Mouse (Mus musculus) adipocyte (in vitro differentiated cells): Measurements from ENCODE around the gene Hdac1.

Experiments used
- DNase-seq: peaks from one replicate; pipeline ENCODE4 v3.0.0-alpha.2; 2016; ENCODE audit warnings: low spot score

Hdac1 gene

GRCm38 (mm10) chr4:129510723-129511412, 31.6 kb downstream of the Hdac1 start:
- DNase-seq = no peak

GRCm38 (mm10) chr4:129509650-129510049, 32.9 kb downstream of the Hdac1 start:
- no peak for DNase-seq

DNA sequence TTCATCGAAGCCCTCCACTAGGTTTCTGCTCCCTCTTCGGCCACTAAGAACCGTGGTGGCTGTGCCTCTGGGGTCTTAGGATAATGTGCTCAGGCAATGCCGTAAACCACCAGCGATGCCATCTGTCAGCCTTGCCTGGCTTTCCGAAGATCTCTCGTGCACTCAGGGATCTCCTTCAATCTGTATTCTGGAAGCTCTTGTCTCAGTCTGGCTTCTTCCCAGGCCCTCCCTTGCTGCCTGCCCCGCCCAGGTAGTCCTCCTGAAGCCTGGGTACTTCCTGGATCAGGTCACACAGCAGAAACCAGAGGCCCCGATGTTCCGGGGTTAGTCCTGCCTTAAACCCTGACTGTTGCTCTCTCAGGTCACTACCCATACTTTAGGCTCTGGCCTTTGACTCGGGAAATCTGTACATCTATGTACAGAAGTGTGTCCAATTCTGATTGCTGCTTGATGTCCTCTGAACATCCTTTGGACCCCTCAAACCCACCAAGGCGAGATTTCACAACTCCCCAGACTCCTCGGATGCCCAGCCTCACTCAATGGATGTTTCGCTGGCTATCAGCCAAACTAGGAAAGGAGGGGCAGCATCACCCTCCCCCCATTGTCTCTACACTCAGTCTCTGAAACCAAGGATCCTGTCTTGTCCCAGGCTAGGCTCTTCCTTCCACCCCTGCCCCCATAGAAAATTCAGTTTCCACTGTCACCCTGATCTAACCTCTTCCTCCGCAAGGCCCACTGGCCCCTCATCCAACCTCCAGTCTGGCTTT, 33.5 kb downstream of the Hdac1 start:
- DNase-seq = no peak

GRCm38 (mm10) chr4:129508237-129508515, 34.3 kb downstream of the Hdac1 start:
- DNase-seq = no peak

DNA sequence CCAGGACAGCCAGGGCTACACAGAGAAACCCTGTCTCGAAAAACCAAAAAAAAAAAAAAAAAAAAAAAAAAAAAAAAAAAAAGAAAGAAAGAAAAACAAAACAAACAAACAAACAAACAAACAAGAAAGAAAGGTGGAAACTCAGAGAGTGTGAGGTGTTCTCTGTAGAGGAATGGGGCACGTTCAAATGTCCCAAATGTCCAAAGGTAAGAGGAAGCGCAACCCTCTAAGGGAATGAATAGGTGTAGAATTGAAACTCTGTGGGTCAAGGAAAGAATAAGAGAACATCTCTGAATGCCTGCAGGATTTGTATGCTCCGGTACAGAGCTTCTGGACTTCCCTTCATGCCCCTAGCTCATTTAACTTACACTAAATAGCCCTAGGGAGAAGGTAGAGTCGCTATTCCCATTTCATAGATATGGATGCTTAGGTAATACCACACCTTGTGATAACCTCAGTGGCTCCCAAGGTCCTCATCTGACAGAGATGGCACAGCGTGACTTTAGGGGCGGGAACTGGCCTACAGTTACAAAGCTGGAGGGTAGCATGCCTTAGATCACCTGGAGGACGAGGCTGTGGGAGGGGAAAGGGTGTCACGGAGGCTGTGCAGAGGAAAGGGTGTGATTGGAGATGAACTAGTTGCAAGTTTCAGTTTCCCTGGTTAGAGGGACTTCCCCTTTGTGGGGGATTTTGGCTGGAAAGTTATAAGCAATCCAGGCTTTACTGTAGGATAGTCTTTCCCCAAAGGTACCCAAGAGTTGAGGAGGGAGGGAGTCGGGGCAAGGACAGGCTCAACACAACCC, 34.9 kb downstream of the Hdac1 start:
- DNase-seq = no peak

DNA sequence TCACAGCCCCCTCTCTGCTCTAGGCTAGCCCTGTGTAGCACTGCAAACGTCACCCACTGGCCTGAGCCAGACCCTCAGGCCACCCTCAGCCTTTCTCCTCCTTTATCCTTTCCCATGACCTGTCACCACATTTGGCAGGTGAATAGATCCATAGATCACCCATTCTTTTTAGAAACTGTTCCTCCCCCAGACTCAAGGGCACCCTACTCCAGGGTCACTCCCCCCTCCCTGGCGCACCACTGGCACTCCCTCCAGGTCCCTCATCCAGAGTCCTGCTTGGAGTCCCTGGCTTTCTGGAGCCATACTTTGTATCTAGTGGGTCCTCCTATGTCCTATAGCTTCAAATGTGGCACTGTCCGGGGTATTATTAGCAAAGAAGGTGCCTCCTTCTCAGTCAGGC, 37.0 kb downstream of the Hdac1 start:
- DNase-seq = no peak

DNA sequence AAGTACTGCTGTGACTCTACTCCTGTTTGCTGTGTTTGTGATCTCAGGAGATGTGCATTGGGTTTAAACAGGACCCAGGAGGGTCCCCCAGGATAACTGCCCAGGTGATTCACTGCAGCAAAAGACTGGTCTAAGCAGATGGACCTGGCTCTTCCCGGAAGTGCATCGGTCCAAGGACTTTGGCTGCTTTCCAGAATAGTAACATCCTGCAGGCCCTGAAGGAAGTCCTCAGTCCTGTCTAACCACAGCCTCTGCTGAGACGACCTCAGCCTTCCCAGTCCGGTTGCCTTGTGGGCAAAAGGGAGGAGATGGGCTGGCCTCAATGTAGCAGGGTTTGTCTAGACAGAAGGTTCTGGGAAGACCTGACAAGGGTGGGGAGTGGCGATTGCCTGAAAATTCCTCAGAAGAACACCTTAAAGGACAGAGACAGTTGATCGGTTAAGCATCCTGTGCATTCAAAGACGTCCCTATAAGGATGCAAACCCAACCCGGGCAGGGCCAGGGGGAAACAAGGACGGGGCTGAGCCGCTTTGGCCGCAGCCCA, 39.5 kb downstream of the Hdac1 start:
- DNase-seq = no peak

GRCm38 (mm10) chr4:129502327-129502888, 40.1 kb downstream of the Hdac1 start:
- no peak for DNase-seq

DNA sequence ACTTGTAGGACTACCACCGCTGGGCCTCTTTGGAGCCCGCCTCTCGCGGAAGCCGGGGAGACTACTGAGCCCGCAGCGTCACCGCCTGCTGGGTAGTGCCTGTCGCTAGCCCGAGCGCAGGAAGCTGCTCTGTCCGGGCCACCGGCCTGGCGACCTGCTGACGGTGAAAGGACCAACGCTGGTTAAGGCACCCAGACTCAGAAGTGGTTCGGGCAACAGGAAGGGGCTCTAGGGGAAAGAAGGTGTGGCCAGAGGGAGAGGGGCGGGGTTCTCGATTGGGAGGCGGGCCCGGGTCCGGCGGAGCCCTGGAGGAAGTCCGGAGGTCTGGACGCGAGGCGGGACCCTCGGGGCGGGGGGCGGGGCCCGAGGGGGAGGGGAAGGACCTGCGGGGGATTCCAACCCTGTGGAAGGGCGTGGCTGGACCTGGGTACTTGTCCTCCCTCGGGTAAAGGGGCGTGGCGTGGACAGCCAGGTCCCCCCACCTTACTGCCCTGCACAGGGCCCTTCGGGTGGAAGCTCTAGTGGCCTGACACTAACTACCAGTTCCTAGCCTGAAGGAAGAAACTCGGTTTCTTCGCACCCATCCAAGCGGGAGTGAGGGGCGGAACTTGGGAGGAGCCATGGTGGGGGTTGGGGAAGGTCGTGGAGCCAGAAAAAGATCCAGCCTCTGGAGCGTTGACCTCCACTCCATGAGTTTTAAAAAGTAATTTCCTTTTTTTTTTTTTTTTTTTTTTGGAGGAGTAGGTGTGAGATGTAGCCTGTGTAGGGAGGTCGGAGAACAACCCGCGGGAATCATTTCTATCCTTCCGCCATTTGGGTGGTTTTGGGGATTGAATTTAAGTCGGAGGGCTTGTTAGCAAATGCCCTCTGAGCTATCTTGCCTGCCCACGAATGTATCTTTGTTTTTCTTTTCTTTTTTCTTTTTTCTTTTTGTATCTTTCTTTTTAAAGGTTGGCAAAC, 41.6 kb downstream of the Hdac1 start:
- no peak for DNase-seq

GRCm38 (mm10) chr4:129500017-129500416, 42.5 kb downstream of the Hdac1 start:
- DNase-seq = no peak

DNA sequence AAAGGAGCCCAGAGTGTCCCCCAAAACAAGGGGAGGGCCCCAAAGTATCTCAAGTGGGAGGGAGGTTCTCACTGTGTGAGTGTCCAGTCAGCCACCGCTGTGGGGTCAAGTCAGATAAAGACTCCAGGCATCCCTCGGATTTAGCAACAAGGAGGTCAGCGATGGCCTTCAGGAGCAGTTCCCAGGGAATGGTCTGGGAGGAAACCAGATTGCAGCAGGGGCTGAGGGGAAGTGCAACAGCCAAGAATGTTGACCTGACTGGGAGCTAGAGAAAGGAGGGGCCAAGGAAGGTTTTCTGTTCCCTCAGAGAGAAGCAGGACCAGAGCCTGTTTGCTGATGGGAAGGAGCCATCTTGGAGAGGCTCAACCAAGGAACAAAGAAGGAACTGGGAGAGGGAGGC, 43.6 kb downstream of the Hdac1 start:
- DNase-seq = no peak

DNA sequence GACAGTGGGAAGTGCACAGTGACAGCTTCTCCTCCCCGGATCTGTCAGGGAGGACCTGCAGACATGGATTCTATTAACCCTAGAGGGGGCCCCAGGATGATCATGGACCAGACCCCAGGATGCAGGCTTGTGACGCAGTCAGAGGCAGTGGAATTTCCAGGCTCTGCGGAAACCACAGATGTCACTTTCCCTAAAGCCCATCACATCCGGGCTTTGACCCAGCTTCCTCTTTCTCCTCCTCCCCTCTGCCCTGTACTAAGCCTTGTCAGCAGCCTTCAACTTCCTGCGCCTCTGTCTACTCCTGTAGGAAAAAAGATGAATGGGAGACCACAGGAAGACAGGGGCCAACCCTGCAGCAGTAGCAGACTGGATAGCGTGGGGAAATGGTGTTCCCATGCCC, 45.9 kb downstream of the Hdac1 start:
- no peak for DNase-seq

- no peak for DNase-seq
Measured at GRCm38 (mm10) chr4:129495672-129496562, 46.6 kb downstream of the Hdac1 start.

GRCm38 (mm10) chr4:129494681-129495080, 47.8 kb downstream of the Hdac1 start:
- no peak for DNase-seq

DNA sequence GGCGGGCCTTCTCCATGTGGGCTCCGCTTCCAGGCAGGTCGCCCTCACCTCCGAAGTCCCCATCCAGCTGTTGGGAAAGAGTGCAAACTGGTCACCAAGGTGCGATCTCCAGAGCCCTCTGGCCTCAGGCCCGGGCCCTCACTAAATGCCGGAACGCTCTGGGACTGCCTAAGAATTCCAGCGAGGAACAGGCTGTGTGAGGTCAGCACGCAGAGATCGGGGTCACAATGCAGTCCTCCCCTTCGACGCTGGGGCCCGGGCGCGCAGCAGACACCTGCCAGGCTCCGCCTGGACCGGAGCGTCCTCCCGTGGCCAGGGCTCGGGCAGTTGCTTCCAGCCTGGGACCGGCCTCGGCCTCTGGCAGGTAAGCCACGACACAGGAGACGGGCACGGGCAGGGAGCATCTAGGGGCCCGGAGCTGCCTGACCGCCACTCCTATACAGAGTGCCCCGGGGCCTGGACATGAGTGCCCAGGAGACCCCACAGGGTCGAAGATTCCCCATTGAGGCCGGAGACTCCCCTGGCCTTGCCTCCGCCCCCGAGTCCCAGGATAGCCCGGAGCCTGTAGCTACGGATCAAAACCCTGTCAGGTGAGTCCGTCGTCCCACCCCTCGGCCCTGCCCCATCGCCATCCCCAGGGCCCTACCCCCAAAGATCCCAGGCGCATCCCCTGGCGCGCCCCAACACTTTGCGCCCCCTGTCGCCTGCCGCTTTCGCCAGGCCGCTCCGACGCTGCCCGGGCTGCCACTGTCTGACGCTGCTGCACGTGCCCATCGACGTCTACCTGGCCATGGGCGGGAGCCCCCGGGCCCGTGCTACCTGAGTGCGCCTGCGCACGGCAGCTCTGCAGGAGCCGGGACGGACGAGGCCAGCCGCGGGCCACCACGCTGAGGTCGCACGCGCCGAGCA, 51.3 kb downstream of the Hdac1 start, which contains the start of the genes Tssk3 and Fam229a:
Tssk3 (minus strand) TSS at position 51 of the 909 bp plus-strand sequence.
Fam229a (plus strand) TSS at position 219 of the 909 bp plus-strand sequence.
- DNase-seq = no peak

DNA sequence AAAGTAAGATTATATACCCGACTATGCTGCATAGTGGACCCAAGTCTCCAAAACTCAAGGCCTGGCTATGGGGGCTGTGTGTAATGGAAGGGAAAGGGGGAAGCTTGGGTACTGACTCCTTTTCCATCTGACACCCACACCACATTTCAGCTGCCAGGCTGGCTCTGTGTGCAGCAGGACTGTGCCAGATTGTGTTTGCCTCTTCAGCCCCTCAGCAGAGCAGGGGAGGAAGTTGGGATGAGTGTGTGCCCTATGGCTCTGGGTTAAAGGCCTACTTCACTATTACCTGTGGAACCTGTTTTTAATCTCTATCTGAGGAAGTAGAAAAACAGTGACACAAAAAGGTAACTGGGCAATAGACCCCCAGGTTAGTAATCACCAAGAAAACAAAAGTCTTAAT, 61.4 kb downstream of the Hdac1 start:
- DNase-seq = no peak

GRCm38 (mm10) chr4:129479863-129480262, 62.6 kb downstream of the Hdac1 start:
- DNase-seq = no peak

DNA sequence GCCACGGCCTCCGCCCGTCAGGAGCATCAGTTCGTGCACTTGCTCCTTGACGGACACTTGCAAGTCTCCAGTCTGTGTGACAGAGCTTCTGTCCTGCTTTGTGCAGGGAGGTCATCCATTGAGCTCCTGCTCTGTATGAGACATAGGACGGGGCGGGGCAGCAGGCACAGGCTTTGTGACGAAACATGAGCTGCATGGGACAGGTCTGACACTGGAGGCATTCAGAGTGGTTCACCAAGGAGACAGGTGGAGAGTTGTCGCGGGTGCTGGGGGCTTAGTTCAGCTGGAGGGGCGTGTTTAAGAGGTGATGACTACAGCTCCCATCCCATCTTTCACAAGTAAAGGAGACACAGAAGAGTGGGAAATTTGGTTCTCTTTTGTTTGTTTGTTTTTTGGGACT, 66.5 kb downstream of the Hdac1 start:
- DNase-seq = no peak
